Mouse (Mus musculus): ENCODE measurements around the gene Tiam1. TPM values are rescaled to one million over a fixed set of nuclear protein-coding genes. Genes with fewer than 3 reads are reported as not detected.

Tiam1 gene
- polyA plus RNA-seq, 1 experiment, result 1.8 TPM

DNA sequence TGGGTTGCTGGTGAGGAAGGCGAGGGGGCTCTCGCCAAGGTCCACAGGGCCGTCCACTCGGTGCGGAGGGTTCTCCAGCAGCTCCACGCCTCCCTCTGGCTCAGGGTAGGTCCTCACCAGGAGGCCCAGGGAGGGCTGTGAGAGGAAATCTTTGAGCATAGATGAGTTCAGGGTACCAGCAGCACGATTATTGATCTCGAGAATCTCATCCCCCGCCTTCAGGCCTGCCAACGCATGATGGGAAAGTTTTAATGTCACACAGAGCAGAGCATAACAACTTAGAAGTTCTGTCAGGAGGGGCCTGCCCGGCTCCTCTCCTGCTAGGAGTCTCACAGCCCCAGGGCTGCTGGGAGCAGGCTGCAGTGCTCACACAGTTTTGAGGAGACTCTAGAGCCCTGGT, 310.6 kb downstream of the Tiam1 start:
- WGBS, result 93% methylated on average over 11 of the region's 11 CpGs
- Histone ChIP-seq H3K36me3 (ENCODE audit: control insufficient read depth, insufficient read depth, low read length) (no peaks in the 10 kb centered on the region), H3K27me3 (ENCODE audit: control insufficient read depth, insufficient read depth, low read length) (no peaks in the 10 kb centered on the region), H3K4me3 (ENCODE audit: low read depth, low read length) (no peak overlapping the region), H3K4me1 (ENCODE audit: control insufficient read depth, insufficient read depth, insufficient read length, low read length) (no peaks in the 10 kb centered on the region), H3K27ac (ENCODE audit: insufficient read depth, low read depth, low read length) (no peak overlapping the region)
- TF ChIP-seq POLR2A (IDR thresholded peaks at IDR 0.05; ENCODE audit: low read depth, low read length), result no peak

DNA sequence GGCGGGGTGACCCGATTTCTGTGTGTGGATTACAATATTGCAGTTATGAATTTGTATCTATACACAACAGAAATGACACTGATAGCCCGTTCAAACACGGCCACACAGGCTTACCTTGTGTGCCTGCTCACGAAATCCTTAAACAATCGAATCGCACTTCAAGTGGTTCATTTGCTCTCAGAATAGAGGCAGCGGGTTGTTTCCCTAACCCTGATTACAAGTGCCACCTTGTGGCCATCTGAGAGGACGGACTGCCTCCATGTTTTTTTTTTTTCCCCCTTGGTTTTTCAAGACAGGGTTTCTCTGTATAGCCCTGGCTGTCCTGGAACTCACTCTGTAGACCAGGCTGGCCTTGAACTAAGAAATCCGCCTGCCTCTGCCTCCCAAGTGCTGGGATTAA, 312.4 kb downstream of the Tiam1 start:
- Histone ChIP-seq H3K27ac (ENCODE audit: insufficient read depth, low read depth, low read length) (no peak overlapping the region), H3K27me3 (ENCODE audit: control insufficient read depth, insufficient read depth, low read length) (no peaks in the 10 kb centered on the region), H3K36me3 (ENCODE audit: control insufficient read depth, insufficient read depth, low read length) (no peaks in the 10 kb centered on the region), H3K4me3 (ENCODE audit: low read depth, low read length) (no peak overlapping the region), H3K4me1 (ENCODE audit: control insufficient read depth, insufficient read depth, insufficient read length, low read length) (no peaks in the 10 kb centered on the region)
- 57% methylated on average over 10 of the region's 10 CpGs for WGBS
- TF ChIP-seq CTCF (IDR thresholded peaks at IDR 0.05; ENCODE audit: extremely low read depth, insufficient read length, insufficient replicate concordance, low read depth, low read length) (0 out of 2 replicates have a peak, but pooled peaks have one; percentile 19), POLR2A (IDR thresholded peaks at IDR 0.05; ENCODE audit: low read depth, low read length) (no peak)

DNA sequence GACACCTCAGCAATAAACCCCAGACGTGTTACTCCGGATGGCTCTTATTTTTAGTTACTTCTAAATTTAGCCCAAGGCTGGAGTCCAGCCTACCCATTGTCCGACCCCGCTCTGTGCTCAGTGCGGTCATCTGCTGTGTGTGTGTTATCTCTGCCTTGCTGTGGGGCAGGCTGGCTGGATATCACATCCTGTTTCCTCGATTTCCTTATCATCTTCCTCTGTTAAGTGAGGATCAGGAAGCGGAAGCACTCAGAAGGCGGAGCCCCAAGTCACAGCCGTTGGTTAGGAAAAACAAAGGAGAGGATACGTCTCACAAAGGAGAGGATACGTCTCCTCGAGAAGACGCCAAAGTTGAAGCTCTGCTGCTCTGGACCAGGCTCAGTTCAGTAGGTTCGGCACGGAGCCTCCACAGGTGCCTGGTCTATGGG, 313.3 kb downstream of the Tiam1 start:
- Histone ChIP-seq H3K4me1 (ENCODE audit: control insufficient read depth, insufficient read depth, insufficient read length, low read length) (no peaks in the 10 kb centered on the region), H3K27me3 (ENCODE audit: control insufficient read depth, insufficient read depth, low read length) (no peaks in the 10 kb centered on the region), H3K36me3 (ENCODE audit: control insufficient read depth, insufficient read depth, low read length) (no peaks in the 10 kb centered on the region), H3K4me3 (ENCODE audit: low read depth, low read length) (no peak overlapping the region), H3K27ac (ENCODE audit: insufficient read depth, low read depth, low read length) (no peak overlapping the region)
- no peak for TF ChIP-seq CTCF (IDR thresholded peaks at IDR 0.05; ENCODE audit: extremely low read depth, insufficient read length, insufficient replicate concordance, low read depth, low read length)
- no peak for TF ChIP-seq POLR2A (IDR thresholded peaks at IDR 0.05; ENCODE audit: low read depth, low read length)
- WGBS, result 79% methylated on average over 15 of the region's 15 CpGs

- H3K4me3 ChIP-seq (ENCODE audit: low read depth, low read length), result no peak overlapping the region
- 83% methylated on average over 17 of the region's 17 CpGs for WGBS
- TF ChIP-seq CTCF (IDR thresholded peaks at IDR 0.05; ENCODE audit: extremely low read depth, insufficient read length, insufficient replicate concordance, low read depth, low read length) (no peak), POLR2A (IDR thresholded peaks at IDR 0.05; ENCODE audit: low read depth, low read length) (no peak)
These were observed 316.0 kb downstream of the Tiam1 start for GRCm38 (mm10) chr16:89827496-89828125.

GRCm38 (mm10) chr16:89825875-89826274, 317.7 kb downstream of the Tiam1 start:
- H3K27me3 ChIP-seq (ENCODE audit: control insufficient read depth, insufficient read depth, low read length), result no peaks in the 10 kb centered on the region
- no peaks in the 10 kb centered on the region for H3K4me1 ChIP-seq (ENCODE audit: control insufficient read depth, insufficient read depth, insufficient read length, low read length)
- H3K36me3 ChIP-seq (ENCODE audit: control insufficient read depth, insufficient read depth, low read length), result no peaks in the 10 kb centered on the region
- H3K4me3 ChIP-seq (ENCODE audit: low read depth, low read length), result no peak overlapping the region
- 62% methylated on average over 12 of the region's 12 CpGs for WGBS
- no peak overlapping the region for H3K27ac ChIP-seq (ENCODE audit: insufficient read depth, low read depth, low read length)
- TF ChIP-seq CTCF (IDR thresholded peaks at IDR 0.05; ENCODE audit: extremely low read depth, insufficient read length, insufficient replicate concordance, low read depth, low read length), result no peak
- no peak for TF ChIP-seq POLR2A (IDR thresholded peaks at IDR 0.05; ENCODE audit: low read depth, low read length)

More at GRCm38 (mm10) chr16:89827496-89828125, 316.0 kb downstream of the Tiam1 start:
- Histone ChIP-seq H3K4me1 (ENCODE audit: control insufficient read depth, insufficient read depth, insufficient read length, low read length) (no peaks in the 10 kb centered on the region), H3K27me3 (ENCODE audit: control insufficient read depth, insufficient read depth, low read length) (no peaks in the 10 kb centered on the region), H3K27ac (ENCODE audit: insufficient read depth, low read depth, low read length) (no peak overlapping the region), H3K36me3 (ENCODE audit: control insufficient read depth, insufficient read depth, low read length) (no peaks in the 10 kb centered on the region)

GRCm38 (mm10) chr16:89822882-89823281, 320.7 kb downstream of the Tiam1 start:
- H3K36me3 ChIP-seq (ENCODE audit: control insufficient read depth, insufficient read depth, low read length), result no peaks in the 10 kb centered on the region
- WGBS, result 85% methylated on average over 6 of the region's 6 CpGs
- TF ChIP-seq POLR2A (IDR thresholded peaks at IDR 0.05; ENCODE audit: low read depth, low read length), result no peak
- no peak for TF ChIP-seq CTCF (IDR thresholded peaks at IDR 0.05; ENCODE audit: extremely low read depth, insufficient read length, insufficient replicate concordance, low read depth, low read length)
- H3K4me1 ChIP-seq (ENCODE audit: control insufficient read depth, insufficient read depth, insufficient read length, low read length), result no peaks in the 10 kb centered on the region
- no peak overlapping the region for H3K4me3 ChIP-seq (ENCODE audit: low read depth, low read length)
- H3K27me3 ChIP-seq (ENCODE audit: control insufficient read depth, insufficient read depth, low read length), result no peaks in the 10 kb centered on the region
- H3K27ac ChIP-seq (ENCODE audit: insufficient read depth, low read depth, low read length), result no peak overlapping the region

DNA sequence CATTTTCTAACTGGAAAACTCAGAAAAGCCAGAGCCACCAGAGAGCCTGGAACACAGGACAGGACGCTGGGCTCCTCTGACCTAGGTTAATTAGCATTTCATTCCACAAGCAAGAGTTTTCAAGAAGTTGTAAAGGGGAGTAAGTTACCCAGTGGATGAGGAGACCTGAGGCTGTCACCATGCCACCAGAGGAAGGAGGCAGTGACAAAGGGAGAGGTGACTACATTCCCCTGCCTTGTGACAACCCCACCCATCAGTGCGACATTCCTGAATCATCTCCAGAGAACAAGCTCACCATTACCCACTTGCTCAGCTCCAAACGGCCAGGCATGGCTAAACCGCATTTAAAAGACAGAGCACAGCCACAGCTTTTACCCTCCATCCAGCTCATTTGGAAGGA, 324.9 kb downstream of the Tiam1 start:
- no peak overlapping the region for H3K4me3 ChIP-seq (ENCODE audit: low read depth, low read length)
- no peaks in the 10 kb centered on the region for H3K4me1 ChIP-seq (ENCODE audit: control insufficient read depth, insufficient read depth, insufficient read length, low read length)
- TF ChIP-seq POLR2A (IDR thresholded peaks at IDR 0.05; ENCODE audit: low read depth, low read length) (no peak), CTCF (IDR thresholded peaks at IDR 0.05; ENCODE audit: extremely low read depth, insufficient read length, insufficient replicate concordance, low read depth, low read length) (no peak)
- no peaks in the 10 kb centered on the region for H3K27me3 ChIP-seq (ENCODE audit: control insufficient read depth, insufficient read depth, low read length)
- H3K36me3 ChIP-seq (ENCODE audit: control insufficient read depth, insufficient read depth, low read length), result no peaks in the 10 kb centered on the region
- no peak overlapping the region for H3K27ac ChIP-seq (ENCODE audit: insufficient read depth, low read depth, low read length)
- WGBS, result 63% methylated on average over 4 of the region's 4 CpGs

Data from small intestine, adult 2 months (tissue).